Mouse (Mus musculus): Measurements from ENCODE around the gene Gm20814.
"Not testable (repeated sequence)": the region's sequence is repeated elsewhere in the genome, so short reads cannot be mapped to it uniquely, and the experiment has no call there.

Gm20814 gene

DNA sequence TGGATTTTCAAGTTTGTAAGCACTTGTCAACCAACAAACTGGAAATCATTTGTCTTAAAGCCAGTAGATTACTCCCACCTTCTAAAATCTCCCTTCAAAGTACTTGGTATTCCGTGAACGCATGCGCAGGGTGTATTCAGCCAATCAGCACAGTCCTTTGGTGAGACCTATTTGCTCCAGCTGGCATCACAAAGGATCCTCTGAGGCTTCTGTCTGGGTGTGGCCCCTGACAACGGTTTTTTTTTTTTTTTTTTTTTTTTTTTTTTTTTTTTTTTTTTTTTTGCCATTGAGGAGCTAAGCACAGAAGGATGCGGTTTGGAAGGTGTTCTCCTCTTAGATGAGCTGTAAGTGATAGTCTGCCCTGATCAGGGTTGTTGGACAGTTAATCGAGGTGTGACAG lies at the start of gene Gm20814:
Gene Gm20814 (plus strand): TSS at position 301 of the 400 bp plus-strand sequence.
- not testable (repeated sequence) for ATAC-seq (ENCODE audit: low TSS enrichment)

All from frontal cortex, adult (tissue).